Mouse (Mus musculus) megakaryocyte-erythroid progenitor cell, adult 5-6 weeks (primary cell): Measurements from ENCODE around the gene Prx. TPM values are rescaled to one million over a fixed set of nuclear protein-coding genes. Genes with fewer than 3 reads are reported as not detected.
A peak's percentile ranks its signal among the peaks of the same experiment; 100 is the strongest.

ENCODE experiments used
- ATAC-seq: replicated peaks from 2 replicates; pipeline ENCODE4 v1.8.0; 2016; ENCODE audit warnings: mild to moderate bottlenecking, inconsistent platforms; ENCODE audit not compliant: severe bottlenecking, poor library complexity, low FRiP score, low TSS enrichment
- total RNA-seq, 2 experiments: library from RNA; stranded (forward) in 1 of 2; stranded (reverse) in 1 of 2; fragments of 200-1000, 215-1000 nt in 1 of 2; fragments of >200 nt in 1 of 2; fragmentation: Nextera tagmentation in 1 of 2; gene quantifications; 2 replicates each; pipeline ENCODE4 v1.2.3; 2014 to 2017

The Prx gene
- 0.77 and 1.9 TPM in 2 replicates for total RNA-seq (2014; fragmentation: Nextera tagmentation)
- total RNA-seq (2017) = 1.3 and 1.4 TPM in 2 replicates

DNA sequence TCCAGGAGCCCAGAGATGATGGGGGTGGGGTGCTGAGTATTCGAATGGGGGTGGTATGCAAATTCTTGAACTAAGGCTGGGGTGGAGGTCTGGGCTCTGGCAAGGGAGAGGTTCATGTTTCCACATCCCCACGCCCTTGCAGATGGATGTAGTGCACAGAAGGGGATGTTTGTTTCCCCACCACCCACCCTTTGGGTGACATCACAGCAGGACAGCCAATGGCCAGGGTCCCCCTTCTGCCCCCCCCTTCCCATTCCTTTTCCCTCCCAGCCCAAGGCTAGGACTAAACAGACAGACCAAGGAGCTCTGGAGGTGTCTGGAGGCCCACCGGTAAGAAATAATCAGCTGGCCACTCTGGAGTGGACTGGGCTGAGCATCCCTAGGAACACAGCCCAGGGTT is at the start of gene Prx:
Prx (plus strand) TSS at position 289 of the 400 bp plus-strand sequence.
- ATAC-seq = no peak

DNA sequence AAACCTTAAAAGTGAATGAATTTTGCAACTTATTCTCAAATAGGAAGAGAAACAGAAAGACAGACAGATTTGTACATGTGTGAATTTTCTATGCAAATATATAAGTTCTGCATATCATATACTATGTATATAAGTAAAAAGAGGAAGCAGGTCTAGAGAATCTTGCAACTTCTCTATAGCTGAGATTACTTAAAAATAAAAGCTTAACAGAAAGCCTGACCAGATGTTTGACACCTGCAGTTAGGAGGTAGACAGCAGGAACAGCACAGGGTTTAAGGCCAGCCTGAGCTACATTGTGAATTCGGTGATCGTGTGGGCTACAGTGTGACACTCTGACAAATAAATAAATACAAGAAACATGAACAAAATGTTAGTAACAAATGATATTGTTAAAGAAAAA is 47.8 kb upstream of the Prx start:
- ATAC-seq = no peak

DNA sequence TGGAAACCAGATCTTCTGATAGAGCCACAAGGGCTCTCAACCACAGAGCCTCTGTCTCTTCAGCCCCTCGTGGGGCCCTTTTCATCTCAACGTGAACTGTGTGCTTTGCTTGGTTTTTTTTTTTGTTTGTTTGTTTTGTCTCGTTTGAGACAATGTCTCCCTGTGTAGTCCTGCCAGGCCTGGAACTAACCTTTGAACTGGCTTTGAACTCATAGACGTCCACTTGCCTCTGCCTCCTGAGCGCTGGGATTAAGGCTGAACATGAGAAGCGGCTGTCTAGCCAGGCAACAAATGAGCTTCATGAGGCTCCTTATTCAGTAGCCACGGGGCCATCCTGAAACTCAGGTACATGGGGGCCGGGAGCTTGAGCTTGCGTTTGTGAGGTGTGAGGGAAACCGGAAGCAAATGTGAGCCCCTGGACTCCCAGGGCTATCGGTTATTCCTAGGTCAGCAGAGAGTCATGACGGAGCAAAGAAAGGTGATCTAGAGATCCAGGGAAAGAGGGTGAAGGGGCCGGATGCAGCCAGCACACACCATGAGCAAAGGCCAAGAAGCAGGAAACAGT is 46.8 kb upstream of the Prx start:
- ATAC-seq = no peak

DNA sequence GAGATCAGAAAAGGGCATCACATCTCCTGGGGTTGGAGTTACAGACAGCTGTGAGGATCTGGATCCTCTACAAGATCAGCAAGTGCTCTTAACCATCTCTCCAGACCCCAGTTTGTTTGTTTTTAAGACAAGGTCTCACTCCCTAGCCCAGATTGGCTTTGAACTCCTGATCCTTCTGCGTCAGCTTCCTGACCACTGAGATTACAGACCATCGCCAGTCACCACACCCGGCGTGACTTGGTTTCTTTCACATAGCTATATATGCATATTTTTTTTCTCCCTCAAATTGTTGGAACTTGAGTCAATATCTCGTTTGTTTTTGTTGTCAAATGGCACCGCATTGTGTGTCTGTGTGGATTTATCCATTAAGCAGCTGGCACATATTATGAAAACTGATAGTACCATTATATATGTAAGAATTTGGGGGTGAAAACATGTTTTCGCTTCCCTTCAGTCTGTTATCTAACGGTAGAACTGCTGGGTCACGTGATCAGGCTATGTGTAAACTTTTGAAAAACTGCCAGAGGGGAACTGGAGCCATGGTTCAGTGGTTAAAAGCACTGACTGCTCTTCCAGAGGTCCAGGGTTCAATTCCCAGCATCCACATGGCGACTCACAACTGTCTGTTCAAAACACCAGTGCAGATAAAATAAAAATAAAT is 44.5 kb upstream of the Prx start:
- ATAC-seq = peak; percentile 61

DNA sequence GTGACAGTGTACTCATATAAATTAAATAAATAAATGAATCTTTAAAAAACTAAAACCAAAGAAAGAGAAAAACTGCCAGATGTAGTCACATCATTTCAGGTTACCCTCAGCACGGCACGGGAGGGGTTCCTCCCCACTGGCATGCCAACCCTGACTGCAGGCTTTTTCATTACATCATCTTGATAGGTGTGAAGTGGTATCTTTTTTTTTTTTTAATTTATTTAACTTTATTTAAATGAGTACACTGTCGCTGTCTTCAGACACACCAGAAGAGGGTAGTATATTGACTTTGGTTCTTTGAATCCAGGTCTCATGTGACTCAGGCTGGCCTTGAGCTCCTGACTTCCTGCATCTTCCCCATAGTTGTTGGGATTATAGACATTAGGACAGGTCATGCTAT is 43.9 kb upstream of the Prx start:
- ATAC-seq = no peak

DNA sequence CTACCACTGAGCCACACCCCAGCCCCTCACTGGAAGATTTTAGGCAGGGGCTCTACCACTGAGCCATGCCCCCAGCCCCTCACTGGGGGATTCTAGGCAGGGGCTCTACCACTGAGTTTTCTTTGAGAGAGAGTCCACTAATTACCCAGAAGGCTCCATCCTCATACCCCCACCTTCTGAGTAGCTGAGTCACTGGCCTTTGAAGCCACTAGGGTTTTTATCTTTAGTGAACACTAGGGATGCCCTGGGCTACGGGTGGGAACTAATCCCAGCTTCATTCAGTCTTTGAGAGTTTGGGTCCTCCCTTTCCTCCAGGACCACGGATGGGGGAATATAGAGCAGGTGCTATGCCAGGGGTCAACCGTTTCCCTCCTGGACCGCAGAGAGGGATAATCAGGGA is 40.5 kb upstream of the Prx start:
- peak; percentile 39; the same call in 1 of the 2 replicates for ATAC-seq

DNA sequence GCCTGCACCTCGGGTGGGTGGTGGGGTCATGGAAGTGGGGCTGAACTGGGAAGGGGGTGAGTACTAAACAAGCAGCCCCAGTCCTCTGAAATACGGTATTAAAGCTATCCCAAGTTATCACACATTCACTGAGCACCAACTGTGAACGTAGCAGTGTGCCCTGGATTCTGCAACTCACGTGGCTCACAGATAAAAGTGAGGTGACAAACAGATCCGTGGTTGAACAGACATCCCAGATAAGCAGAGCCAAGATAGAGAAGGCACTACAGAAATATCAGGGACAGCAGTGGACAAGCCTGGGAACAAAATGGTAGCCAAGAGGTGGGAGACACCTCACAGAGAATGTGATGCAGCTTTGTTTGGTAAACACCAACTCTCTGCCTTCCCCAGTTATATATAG is 39.5 kb upstream of the Prx start:
- peak; percentile 62 for ATAC-seq

DNA sequence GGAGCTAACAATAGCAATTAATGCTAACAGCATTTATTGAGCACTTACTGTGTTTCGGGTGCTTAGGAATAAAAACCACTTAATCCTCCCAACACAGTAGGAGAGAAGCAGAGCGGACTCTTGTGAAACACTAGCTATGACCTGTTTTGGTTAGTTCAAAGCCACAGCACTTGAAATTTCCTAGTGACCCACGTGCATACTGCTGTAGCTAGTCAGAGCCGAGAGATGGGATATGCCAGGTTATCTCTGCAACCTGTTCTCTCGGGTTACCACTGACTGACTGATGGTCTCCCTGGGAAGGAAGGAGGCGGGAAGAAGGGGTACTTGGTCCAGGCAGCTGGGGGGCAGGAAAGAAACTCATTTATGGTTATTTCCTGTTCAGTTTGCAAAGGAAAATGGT is 38.6 kb upstream of the Prx start:
- ATAC-seq = 0 out of 2 replicates have a peak, but pooled peaks have one; percentile 18

DNA sequence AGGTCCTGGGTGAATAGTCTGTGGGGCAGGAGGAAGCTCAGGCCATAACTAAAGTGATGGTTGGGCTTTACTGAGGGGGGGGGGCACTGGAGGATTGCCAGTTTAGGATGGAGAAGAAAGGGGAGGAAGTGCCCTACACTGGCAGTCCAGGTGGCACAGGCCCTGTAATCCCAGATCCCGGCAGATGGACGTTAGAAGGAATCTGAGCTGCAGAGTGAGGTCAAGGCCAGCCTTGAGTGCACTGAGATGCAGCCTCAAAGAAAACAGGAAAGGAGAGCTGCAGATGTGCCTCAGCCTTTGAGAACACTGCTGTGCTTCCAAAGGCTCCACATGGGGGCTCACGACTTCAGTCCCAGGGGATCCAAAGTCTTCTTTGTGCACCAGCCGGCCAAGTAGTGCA is 31.5 kb upstream of the Prx start:
- no peak for ATAC-seq

DNA sequence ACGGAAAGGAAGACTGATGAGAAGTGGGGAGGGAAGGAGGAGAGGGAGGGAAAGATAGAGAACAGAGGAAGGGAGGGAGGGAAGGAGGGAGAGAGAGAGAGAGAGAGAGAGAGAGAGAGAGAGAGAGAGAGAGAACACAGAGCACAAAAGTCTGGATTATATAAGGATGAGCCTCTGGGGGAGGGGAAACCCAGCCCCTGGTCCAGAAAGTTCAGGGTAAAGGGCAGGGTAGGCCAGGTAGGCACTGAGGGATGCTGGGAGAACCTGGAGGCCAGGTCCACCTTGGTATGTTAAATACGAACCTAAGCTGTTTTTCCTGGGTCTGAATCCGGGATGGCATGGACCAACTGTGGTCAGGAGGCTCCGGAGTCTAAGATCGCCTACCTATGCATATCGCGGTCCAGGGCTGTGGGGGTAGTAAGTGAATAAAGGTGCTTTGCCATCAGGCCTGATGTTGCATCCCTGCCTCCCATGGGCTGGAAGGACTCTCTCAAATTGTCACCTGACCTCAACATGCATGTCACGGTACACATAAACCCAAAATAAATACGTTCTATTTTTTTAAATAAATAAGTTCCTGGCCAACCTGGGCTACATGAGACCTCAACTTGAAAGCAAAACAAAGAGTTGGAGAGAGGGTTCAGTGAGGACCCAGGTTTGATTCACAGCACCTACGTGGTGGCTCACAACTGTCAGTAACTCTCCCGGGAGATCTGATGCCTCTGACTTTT is 27.6 kb upstream of the Prx start:
- ATAC-seq = no peak

DNA sequence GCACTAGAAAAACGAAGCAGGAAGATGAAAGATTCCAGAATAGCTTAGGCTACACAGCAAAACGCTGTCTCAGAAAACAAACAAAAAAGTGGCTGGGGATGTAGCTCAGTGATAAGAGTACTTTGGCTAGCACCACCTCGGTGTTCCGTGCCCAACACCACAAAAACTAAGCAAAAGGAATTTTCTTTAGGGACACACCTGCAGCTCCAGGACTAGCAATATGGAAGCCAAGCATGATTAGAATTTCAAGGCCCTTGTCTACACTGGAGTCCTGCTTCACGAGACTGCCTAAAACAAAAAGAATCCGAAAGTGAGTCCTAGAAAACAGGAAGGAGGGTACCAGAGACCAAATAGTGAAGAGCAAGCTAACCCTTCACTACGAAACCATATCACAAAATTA is 26.5 kb upstream of the Prx start:
- no peak for ATAC-seq

DNA sequence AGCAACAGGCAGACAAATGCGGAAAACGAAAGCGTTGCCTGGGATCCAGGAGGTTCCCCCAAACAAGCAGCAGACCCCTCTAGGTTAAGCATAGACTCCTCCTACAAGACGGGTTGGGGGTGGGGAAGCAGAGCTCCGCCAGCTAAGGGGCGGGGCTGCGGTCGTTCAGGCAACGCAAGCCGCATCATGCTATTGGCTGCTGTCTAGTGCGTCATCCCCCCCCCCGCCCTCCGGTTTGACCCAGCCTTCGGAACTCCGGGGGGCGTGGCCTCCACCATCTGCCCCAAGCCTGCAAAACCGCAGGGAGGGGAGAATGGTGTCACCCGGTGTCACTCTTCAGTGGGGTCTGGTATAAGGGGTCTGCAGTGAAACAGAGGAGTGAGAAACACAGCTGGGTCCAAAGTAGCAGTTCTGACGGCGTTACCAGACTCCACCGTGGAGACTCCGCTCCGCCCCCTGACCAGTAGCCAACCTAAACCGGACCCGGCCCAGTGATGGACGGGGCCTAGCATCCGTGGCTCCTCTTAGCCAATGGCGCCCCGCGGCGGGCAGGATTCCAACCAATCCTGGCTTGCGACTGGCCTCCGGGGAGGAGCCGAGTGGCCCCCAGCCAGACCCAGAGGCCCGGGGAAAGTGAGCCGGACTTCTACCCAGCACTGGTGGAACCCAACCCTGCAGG is 25.8 kb upstream of the Prx start, which contains the start of gene Sertad3:
Sertad3 (plus strand) TSS at position 613 of the 679 bp plus-strand sequence.
- ATAC-seq = peak; percentile 81

DNA sequence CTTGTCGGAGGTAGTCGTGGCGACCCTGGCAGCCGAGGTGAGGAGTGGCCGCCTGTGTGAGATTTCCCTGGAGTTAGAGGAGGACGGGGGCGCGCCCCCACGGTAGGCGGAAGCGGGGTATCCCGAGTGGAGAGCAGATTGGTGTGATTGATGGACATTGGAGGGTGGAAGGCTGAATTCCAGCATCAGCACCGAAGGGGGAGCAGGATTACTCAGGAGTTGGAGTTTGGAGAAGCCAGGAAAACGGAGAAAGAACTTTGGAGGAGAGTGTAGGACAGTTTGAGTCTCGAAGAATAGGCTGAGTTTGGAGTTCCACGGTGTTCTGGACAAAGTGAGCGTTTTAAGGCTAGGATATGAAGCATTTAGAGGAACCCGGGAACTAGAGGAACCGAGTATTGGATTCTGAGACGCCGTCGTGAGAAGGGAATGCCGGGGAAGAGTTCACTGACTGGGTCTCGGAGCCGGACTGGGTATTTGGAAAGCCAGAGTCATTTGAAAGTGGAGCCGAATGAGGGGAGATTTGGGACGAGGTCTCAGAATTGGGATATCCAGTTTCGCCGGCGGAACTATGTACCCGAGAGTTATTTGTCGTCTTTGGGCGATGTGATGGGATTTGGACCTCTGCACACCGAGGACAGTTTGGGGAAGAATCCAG is 25.2 kb upstream of the Prx start:
- no peak for ATAC-seq

DNA sequence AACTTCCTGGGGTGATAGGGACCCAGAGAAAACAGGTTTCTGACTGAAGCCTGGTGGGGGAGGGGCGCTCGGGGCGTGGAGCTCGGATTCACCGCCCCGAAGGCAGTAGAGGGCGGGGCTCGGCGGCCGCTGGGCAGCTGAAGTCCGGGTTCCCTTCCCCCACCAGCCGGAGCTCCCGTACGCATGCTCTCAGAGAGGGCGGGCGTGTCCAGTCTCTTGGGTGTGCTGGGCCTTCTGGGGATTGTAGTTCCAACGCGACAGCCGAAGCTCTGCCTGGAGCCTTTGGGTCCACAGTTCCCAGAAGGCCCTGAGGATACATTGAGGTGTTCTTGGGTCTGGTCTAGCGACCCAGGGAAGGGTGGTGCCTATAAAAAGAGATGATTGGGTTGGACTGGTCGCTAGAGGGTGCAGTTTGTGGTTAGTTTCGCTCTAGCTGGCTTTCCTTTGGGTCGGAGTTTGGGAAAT is 24.6 kb upstream of the Prx start:
- peak; percentile 90 for ATAC-seq

DNA sequence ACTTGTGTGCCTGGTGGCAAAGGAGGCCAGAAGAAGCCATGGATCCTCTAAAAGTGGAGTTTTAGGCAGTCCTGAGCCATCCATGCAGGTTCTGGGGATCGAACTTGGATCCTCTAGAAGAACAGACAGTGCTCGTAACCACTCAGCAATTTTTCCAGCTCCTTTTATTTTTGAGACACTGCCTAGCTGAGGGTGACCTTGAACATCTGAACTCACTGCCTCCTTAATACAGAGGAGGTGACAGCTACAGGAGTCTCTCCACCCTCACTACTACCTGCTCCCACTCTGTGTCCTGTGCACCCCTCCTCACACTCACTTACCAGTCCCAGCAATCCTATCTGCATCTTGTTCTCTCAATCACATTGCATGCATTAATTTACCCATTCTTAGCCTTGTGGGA is 23.5 kb upstream of the Prx start:
- no peak for ATAC-seq

DNA sequence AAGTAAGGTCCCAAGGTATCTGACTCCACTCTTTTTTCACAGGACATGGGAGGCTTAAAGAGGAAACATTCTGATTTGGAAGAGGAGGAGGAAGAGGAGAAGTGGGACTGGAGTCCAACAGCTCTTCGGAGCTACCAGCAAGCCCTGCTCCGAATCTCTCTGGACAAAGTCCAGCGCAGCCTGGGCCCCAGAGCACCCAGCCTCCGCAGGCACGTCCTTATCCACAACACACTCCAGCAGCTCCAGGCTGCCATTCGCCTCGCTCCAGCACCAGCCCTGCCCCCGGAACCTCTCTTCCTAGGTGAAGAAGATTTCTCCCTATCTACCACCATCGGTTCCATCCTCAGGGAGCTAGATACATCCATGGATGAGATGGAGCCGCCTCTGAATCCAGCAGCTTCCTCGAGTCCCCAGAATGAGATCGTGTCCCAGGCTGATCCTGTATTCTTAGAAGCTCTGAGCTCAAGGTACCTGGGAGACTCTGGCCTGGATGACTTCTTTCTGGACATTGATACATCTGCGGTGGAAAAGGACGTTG is 23.0 kb upstream of the Prx start:
- no peak for ATAC-seq

DNA sequence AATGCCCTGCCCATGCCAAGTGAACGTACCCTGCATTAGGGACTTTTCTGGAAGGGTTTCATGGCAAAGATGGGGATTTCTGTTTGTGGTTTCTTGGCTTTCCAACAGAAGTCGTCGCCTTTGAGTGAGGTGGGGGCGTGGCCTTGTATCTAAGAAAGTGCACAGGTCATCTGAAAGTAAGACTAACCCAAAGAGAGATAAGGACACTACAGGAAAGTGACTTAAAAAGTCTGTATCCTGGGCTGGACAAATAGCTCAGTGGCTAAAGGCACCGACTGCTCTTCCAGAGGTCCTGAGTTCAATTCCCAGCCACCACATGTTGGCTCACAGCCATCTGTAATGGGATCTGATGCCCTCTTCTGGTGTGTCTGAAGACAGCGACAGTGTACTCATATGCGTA is 20.6 kb upstream of the Prx start:
- ATAC-seq = no peak

DNA sequence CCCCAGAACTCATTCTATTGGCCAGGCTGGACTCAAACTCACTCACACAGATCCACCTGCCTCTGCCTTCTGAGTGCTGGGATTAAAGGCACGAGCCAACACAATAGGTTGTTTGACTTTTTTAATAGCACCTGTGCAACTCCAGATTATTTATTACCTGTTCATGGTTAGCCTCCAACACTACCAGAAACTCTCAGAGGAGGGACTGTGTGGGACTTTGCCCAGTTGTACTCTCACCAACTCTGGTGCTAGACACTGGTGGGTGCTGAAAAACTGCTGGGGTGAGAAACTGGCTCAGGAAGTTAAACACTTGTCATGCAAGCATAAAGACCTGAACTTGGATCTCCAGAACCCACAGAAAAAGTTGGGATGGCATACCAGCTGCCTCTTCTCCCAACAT is 19.4 kb upstream of the Prx start:
- ATAC-seq = no peak

DNA sequence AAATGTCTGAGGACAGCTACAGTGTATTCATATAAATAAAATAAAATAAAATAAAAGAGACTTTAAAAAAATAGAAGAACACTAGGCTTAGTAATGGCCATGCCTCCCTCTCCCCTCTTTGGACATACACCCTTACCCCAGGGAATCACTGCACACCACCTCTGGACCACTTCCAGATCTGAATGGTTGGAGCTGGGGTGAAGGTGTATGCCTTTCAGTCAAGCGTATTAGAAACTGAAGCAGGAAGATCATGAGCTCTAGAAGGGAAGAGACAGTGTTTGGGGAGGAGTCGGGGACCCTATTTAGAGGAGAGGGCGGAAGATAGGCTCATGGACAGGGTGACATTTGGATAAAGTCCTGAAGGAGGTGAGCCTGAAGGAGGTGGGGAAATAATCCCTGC is 18.6 kb upstream of the Prx start:
- no peak for ATAC-seq
